Mouse (Mus musculus) midbrain, embryonic 16.5 days (tissue): ENCODE measurements around the gene Eipr1. TPM values are rescaled to one million over a fixed set of nuclear protein-coding genes. Genes with fewer than 3 reads are reported as not detected.
A peak's percentile ranks its signal among the peaks of the same experiment; 100 is the strongest.
"Not testable (repeated sequence)": the region's sequence is repeated elsewhere in the genome, so short reads cannot be mapped to it uniquely, and the experiment has no call there.

ENCODE experiments used
- ATAC-seq: fragments of 200-750 bp; cut with Nextera tagmentation; 2 replicates; pipeline ENCODE4 v1.8.0; 2017; ENCODE audit warnings: moderate TSS enrichment
- H3K27ac ChIP-seq: fragments of 300-500 bp; sonication (generic); 2 replicates; pipeline ENCODE4 v1.5.1; 2014; ENCODE audit warnings: mild to moderate bottlenecking, low read length, mixed read lengths
- H3K27me3 ChIP-seq: fragments of 300-500 bp; sonication (generic); 2 replicates; pipeline ENCODE4 v1.6.1; 2014; ENCODE audit warnings: low read depth, low read length, mixed read lengths; ENCODE audit not compliant: control insufficient read depth, insufficient read depth
- H3K36me3 ChIP-seq: fragments of 300-500 bp; sonication (generic); 2 replicates; pipeline ENCODE4 v1.6.1; 2014; ENCODE audit warnings: mild to moderate bottlenecking, low read length, moderate library complexity, mixed read lengths; ENCODE audit not compliant: control insufficient read depth, insufficient read depth
- H3K4me1 ChIP-seq: fragments of 300-500 bp; sonication (generic); 2 replicates; pipeline ENCODE4 v1.6.1; 2014; ENCODE audit warnings: mild to moderate bottlenecking, low read length, mixed read lengths; ENCODE audit not compliant: control insufficient read depth, insufficient read depth
- H3K4me2 ChIP-seq: fragments of 300-500 bp; sonication (generic); 2 replicates; pipeline ENCODE4 v1.6.1; 2014; ENCODE audit warnings: mild to moderate bottlenecking, low read length, mixed read lengths
- H3K4me3 ChIP-seq: fragments of 300-500 bp; sonication (generic); 2 replicates; pipeline ENCODE4 v1.5.1; 2014; ENCODE audit warnings: low read depth, mild to moderate bottlenecking, low read length, moderate library complexity, mixed read lengths
- H3K9ac ChIP-seq: fragments of 300-500 bp; sonication (generic); 2 replicates; pipeline ENCODE4 v1.6.1; 2014; ENCODE audit warnings: low read depth, low read length, mixed read lengths
- H3K9me3 ChIP-seq: fragments of 300-500 bp; sonication (generic); replicated peaks from 2 replicates; pipeline ENCODE4 v1.6.1; 2014; ENCODE audit warnings: mild to moderate bottlenecking, low read length, mixed read lengths; ENCODE audit not compliant: control insufficient read depth, poor library complexity, severe bottlenecking
- WGBS: fragments of 180-500 bp; shearing (Covaris S2); extraction: QIAGEN DNeasy Blood & Tissue Kit; methylation state at CpG from one replicate; pipeline ENCODE4 v1.1.7; 2014; 5-methylcytosine and 5-hydroxymethylcytosine counted together
- polyA plus RNA-seq: library from polyadenylated mRNA; unstranded; fragments of >200 nt; fragmentation: Nextera tagmentation; extraction: Ambion mirVana; gene quantifications from 2 replicates; pipeline ENCODE4 v1.2.1, GENCODE M21; 2015

Eipr1 gene
- polyA plus RNA-seq, 1 experiment from 2014 or later: 70.7 TPM

GRCm38 (mm10) chr12:28909851-28910250 is 158.2 kb downstream of the Eipr1 start:
- Histone ChIP-seq H3K4me2 (no peak overlapping the region), H3K4me1 (peaks cover 41% of the 10 kb centered on the region), H3K9me3 (no peaks in the 10 kb centered on the region), H3K9ac (no peak overlapping the region), H3K36me3 (no peaks in the 10 kb centered on the region), H3K27ac (peak overlapping the region; percentile 42; the same call in 1 of the 2 replicates), H3K27me3 (no peaks in the 10 kb centered on the region), H3K4me3 (no peak overlapping the region)
- WGBS: 76% methylated on average over 5 of the region's 5 CpGs
- ATAC-seq: no peak

- peak overlapping the region; percentile 33 for H3K27ac ChIP-seq
- WGBS: 64% methylated on average over 8 of the region's 8 CpGs
- no peaks in the 10 kb centered on the region for H3K9me3 ChIP-seq
- H3K4me1 ChIP-seq: peaks cover 41% of the 10 kb centered on the region
- H3K36me3 ChIP-seq: no peaks in the 10 kb centered on the region
- H3K27me3 ChIP-seq: no peaks in the 10 kb centered on the region
- no peak for ATAC-seq
- H3K4me2 ChIP-seq: no peak overlapping the region
- no peak overlapping the region for H3K4me3 ChIP-seq
- H3K9ac ChIP-seq: 0 out of 2 replicates have a peak overlapping the region, but pooled peaks have one; percentile 6
These were observed 159.0 kb downstream of the Eipr1 start for GRCm38 (mm10) chr12:28910568-28910967.

- H3K4me1 ChIP-seq: peaks cover 27% of the 10 kb centered on the region
- peak overlapping the region; percentile 74 for H3K27ac ChIP-seq
- WGBS: 44% methylated on average over 18 of the region's 18 CpGs
- H3K36me3 ChIP-seq: no peaks in the 10 kb centered on the region
- H3K4me3 ChIP-seq: no peak overlapping the region
- H3K27me3 ChIP-seq: no peaks in the 10 kb centered on the region
- no peak overlapping the region for H3K9ac ChIP-seq
- H3K9me3 ChIP-seq: no peaks in the 10 kb centered on the region
- H3K4me2 ChIP-seq: peak overlapping the region; percentile 5; the same call in 1 of the 2 replicates
- ATAC-seq: peak; percentile 67; the same call in 1 of the 2 replicates
These were observed 160.8 kb downstream of the Eipr1 start for GRCm38 (mm10) chr12:28912351-28912936.

GRCm38 (mm10) chr12:28913099-28913498 is 161.5 kb downstream of the Eipr1 start:
- H3K27me3 ChIP-seq: no peaks in the 10 kb centered on the region
- peaks cover 20% of the 10 kb centered on the region for H3K4me1 ChIP-seq
- no peak overlapping the region for H3K9ac ChIP-seq
- peak overlapping the region; percentile 74 for H3K27ac ChIP-seq
- H3K9me3 ChIP-seq: no peaks in the 10 kb centered on the region
- H3K4me3 ChIP-seq: no peak overlapping the region
- no peak for ATAC-seq
- no peak overlapping the region for H3K4me2 ChIP-seq
- no peaks in the 10 kb centered on the region for H3K36me3 ChIP-seq
- WGBS: 63% methylated on average over 3 of the region's 3 CpGs

- WGBS: 100% methylated on average over 1 of the region's 1 CpGs
- not testable (repeated sequence) for H3K27me3 ChIP-seq, ATAC-seq, H3K4me2 ChIP-seq, H3K9ac ChIP-seq, H3K36me3 ChIP-seq, H3K9me3 ChIP-seq, H3K4me3 ChIP-seq, H3K27ac ChIP-seq
- peaks cover 17% of the 10 kb centered on the region for H3K4me1 ChIP-seq
These were observed 162.5 kb downstream of the Eipr1 start for GRCm38 (mm10) chr12:28914056-28914455.

Other genes starting within 250 kb of the Eipr1 start
- not detected in 2 replicates for gene Dcdc2c, start 199.4 kb upstream of the Eipr1 start, polyA plus RNA-seq
- 0.30 and 0.39 TPM in 2 replicates for gene Allc, start 169.3 kb upstream of the Eipr1 start, polyA plus RNA-seq
- 0.67 and 1.2 TPM in 2 replicates for gene Colec11, start 128.4 kb upstream of the Eipr1 start, polyA plus RNA-seq
- gene Rps7, start 115.8 kb upstream of the Eipr1 start, polyA plus RNA-seq: 389 and 390 TPM in 2 replicates
- gene Rnaseh1, start 102.2 kb upstream of the Eipr1 start, polyA plus RNA-seq: 22.4 and 25.8 TPM in 2 replicates
- gene Adi1, start 76.6 kb upstream of the Eipr1 start, polyA plus RNA-seq: 24.6 and 24.9 TPM in 2 replicates
- 43.1 and 43.6 TPM in 2 replicates for gene Trappc12, start 1.3 kb upstream of the Eipr1 start, polyA plus RNA-seq